Mouse (Mus musculus) urinary bladder, adult 18-20 months (tissue): ENCODE results near the gene 1110008P14Rik.
A peak's percentile ranks its signal among the peaks of the same experiment; 100 is the strongest.

Source experiments
- DNase-seq, 2 experiments: peaks; one replicate each; pipeline ENCODE4 v3.0.0; 2022; ENCODE audit warnings: low spot score in 2 of 2, mixed read lengths in 2 of 2

The 1110008P14Rik gene

DNA sequence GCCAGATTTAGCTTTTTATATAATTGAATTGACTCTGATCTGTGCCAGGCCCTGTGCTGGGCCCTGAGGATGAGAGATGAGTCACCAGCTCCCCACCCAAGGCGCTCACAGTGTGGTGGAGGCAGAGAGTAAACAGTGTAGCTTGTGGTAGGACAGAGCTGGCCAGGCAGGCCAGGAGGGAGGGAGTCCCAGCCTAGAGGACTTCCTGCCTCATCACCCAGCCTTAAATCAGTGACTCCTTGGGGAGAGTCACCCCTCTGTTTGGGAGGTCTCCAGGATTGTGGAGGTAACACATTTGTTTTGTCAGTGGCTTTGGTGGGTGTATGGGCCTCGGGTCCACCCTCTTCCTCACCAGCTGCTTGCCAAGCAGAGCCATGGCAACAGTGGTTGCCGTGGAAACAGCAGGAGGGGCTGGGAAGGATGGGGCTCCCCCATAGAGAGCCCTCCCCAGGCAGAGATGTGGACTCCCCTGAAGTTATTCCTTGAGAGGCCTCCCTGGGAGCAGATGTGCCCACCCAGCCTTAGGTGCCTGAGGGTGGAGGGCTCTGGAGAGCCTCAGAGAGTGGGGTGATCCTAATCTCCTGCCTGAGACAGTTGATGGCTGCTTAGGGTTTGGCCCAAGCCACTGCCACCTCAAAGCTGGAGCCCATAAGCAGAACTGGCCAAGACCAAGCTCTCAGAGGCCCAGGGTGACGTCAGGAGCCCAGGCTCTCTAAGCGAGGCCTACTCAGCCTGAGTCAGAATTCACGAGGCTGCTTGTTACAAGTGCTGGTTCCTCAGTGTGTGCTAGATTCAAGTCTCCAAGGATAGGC lies 39.0 kb downstream of the 1110008P14Rik start:
- peak in 1 of 2 experiments; percentile 70 for DNase-seq

GRCm38 (mm10) chr2:32342039-32342438 lies 39.7 kb downstream of the 1110008P14Rik start:
- no peak for DNase-seq

DNA sequence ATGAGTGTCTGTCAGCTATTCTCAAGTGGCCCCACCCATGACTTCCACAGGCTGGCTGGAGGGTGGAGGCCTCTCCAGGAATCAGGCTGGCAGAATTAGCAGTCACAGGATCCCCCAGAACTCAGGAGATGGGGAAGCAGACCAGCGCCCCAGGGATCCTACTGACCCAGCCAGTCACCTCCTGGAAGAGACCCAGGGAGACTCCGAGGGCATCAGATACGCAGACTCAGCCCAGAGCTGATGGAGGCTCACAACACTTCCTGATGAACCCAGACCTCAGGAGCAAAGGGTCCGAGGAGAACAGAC lies 40.2 kb downstream of the 1110008P14Rik start:
- DNase-seq = no peak

DNA sequence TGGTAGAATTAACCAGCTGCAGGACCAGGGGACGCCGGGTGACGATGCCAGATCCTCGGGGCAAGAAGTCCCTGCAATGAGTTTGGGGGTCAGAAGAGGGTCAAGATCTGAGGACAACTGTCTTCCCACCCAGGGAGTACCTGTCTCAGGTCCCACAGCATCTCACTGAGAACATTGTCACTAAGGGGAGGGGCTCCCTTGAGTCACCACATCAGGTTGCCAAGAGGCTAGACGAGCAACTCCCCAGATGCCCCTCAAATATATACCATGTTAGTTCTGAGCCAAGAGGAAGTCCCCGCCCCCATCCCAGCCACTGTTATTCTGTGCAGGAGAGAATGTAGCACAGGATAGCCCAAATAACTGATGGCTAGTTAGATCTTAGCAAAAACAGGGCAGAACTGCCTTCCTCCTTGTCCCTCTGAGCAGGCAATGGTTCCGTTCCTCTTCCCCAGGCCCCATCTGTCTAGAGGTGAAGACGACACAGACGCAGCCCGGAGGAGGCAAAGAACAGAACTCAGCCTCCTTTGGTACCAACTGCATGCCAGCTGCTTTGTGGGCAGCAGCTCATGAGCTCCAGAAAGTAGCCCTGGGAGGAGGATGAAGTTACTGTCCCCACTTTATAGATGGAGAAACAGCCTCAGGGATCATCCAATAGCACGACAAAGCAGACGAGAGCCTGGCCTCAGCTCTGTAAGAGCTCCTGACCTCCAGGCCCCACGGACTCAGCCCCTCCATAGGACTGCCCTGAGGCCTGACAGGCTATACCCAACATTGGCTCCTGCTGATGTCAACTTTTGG lies 40.7 kb downstream of the 1110008P14Rik start:
- DNase-seq = no peak

DNA sequence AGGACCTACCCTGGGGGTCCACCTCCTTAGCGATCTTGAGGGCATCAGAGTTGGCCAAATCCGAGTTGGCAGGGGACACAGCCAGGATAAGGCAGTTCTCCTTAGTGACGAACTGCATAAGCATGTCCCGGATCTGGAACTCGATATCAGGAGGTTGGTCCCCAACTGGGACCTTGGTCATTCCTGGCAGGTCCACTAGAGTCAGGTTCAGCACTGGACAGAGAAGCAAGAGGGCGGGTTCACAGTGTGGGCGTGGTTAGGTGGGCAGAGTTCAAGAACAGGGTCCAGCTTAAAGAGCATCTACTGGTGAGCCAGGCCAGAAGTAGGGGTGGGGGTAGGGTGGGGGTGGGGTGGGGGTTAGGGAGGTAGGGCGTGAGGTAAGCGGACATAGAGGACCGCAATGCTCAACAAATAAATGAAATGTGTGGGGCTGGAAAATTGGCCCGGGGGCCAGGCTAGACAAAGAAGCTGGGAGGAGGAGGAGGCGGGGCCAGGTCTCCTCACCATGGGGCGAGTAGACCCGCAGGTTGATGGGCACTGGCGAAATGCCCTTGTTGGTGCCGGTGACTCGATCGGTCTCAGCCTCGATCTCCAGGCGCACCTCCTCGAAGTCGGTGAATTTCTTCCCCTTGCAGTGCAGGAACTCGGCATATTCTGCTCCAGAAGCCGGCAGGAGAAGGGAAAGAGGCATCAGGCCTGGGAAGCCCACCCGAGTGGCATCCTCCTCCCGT lies 41.7 kb downstream of the 1110008P14Rik start:
- no peak for DNase-seq

DNA sequence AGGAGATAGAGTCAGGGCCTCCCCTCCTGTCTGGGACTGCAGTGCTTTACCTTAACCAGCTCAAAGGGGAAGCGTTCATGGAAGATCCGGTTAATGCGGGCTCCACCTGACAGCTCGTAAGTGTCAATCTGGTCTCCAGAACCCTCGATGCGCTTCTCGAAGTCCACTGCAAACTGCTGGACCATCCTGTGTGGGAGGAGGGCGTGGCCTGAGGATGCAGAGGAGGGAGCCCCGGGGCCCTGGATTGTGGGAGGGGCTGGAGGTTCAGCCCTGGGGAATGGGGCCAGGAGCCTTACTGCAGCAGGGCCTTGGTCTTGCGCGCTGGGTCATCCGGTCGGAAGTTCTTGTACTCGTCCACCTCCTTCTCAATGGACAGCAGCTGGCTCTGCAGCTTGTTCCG lies 45.9 kb downstream of the 1110008P14Rik start:
- no peak for DNase-seq

- no peak for DNase-seq
Measured at GRCm38 (mm10) chr2:32332159-32332558, 49.6 kb downstream of the 1110008P14Rik start.

DNA sequence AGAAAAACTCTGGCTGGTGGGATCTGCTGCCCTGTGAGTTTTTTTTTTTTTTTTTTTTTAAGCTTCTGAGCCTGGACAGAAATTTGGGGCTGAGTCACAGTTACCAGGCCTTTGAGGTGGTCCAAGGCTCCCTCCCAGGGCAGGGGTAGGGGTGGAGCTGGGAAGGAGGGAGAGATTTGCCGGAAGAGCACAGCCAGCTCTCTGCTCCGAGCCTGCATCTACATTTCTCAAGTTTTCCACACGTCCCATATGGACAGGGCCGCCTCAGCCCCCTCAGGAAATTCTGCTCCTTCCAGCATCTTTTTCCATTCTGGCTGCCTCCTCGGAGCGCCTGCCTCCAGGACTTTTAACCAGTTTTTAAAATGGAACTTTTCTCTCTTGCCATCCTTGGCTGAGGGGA lies 52.2 kb downstream of the 1110008P14Rik start:
- DNase-seq = no peak

DNA sequence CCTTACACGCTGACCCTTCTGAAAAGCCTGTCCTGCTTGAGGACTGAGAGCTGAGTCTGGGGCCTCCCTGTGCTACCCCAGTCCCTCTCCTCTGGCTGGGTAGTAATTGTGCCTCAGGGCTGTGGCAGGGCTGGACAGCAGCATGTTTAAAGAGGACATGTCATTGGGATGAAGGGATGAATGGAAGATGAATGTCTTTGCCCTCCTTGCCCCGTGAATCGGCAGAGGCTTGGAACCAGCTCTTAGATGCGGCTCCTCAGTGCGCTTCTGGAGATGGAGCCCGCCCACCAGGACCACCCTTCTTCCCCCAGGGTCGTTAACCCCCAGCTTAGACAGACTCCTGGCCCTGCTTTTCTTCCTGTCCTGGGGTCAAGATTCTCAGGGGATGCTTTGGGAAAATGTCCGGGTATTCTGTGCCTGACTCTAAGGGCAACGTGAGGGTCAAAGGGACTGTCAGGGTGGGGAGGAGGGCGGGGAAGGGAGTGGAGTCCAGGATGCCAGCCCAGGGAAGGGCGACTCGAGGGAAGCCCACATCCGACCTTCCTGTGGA lies 52.8 kb downstream of the 1110008P14Rik start:
- no peak for DNase-seq

DNA sequence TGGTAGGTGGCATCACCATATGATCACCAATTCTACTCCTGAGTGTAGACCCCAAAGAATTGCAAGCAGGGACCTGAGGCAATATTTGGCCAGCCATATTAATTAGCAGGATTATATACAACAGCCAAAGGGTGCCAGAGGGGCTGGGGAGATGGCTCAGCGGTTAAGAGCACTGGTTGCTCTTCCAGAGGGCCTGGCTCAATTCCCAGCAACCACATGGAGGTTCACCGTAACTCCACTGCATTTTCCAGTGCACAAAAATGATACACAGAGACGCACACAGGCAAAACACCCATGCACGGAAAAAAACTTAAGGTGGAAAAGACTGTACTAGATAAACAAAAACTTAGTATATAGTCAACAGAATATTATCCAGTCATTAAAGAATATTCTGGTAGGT lies 54.5 kb downstream of the 1110008P14Rik start:
- no peak for DNase-seq
